Mouse (Mus musculus) MEL (cell line): Measurements from ENCODE around the gene Mettl27. TPM values are rescaled to one million over a fixed set of nuclear protein-coding genes. Genes with fewer than 3 reads are reported as not detected.
A peak's percentile ranks its signal among the peaks of the same experiment; 100 is the strongest.

Experiments used
- DNase-seq: peaks from one replicate; pipeline ENCODE4 v3.0.0; 2011; ENCODE audit warnings: low read depth, low spot score
- H3K27ac ChIP-seq: 2 replicates; pipeline ENCODE4 v1.5.1; 2012; ENCODE audit warnings: low read depth, mild to moderate bottlenecking, control low read depth, low read length, moderate library complexity; ENCODE audit not compliant: control insufficient read depth
- H3K27me3 ChIP-seq, 2 experiments: fragments of 150-350 bp in 1 of 2; sonication (generic) in 1 of 2; 2 replicates each; pipeline ENCODE4 v1.6.1; 2012; ENCODE audit warnings: low read length in 2 of 2, mild to moderate bottlenecking in 2 of 2, improper control_type of control experiment in 1 of 2, moderate library complexity in 1 of 2; ENCODE audit not compliant: insufficient read depth in 2 of 2, control insufficient read depth in 1 of 2
- H3K36me3 ChIP-seq, 2 experiments: 2 replicates each; pipeline ENCODE4 v1.6.1; 2012 to 2014; ENCODE audit warnings: low read length in 2 of 2, improper control_type of control experiment in 1 of 2, inconsistent platforms in 1 of 2, mild to moderate bottlenecking in 1 of 2; ENCODE audit not compliant: insufficient read depth in 2 of 2, control insufficient read depth in 1 of 2
- H3K4me1 ChIP-seq, 2 experiments: fragments of 150-350 bp in 1 of 2; sonication (generic) in 1 of 2; 2 replicates each; pipeline ENCODE4 v1.6.1; 2012; ENCODE audit warnings: low read length in 2 of 2, improper control_type of control experiment in 1 of 2, mild to moderate bottlenecking in 1 of 2; ENCODE audit not compliant: insufficient read depth in 2 of 2, control insufficient read depth in 1 of 2
- H3K4me3 ChIP-seq, 2 experiments: fragments of 150-350 bp in 1 of 2; sonication (generic) in 1 of 2; 2 replicates each; pipeline ENCODE4 v1.5.1; 2012; ENCODE audit warnings: low read depth in 2 of 2, low read length in 2 of 2, mild to moderate bottlenecking in 2 of 2, moderate library complexity in 2 of 2, control low read depth in 1 of 2, improper control_type of control experiment in 1 of 2; ENCODE audit not compliant: control insufficient read depth in 1 of 2, insufficient read depth in 1 of 2
- H3K79me2 ChIP-seq: 2 replicates; pipeline ENCODE4 v1.6.1; 2012; ENCODE audit warnings: mild to moderate bottlenecking, low read length, moderate library complexity; ENCODE audit not compliant: control insufficient read depth, poor library complexity, insufficient read depth
- H3K9ac ChIP-seq: 2 replicates; pipeline ENCODE4 v1.6.1; 2012; ENCODE audit warnings: low read depth, mild to moderate bottlenecking, control low read depth, low read length, moderate library complexity; ENCODE audit not compliant: control insufficient read depth, poor library complexity, severe bottlenecking
- H3K9me3 ChIP-seq: fragments of 150-350 bp; sonication (generic); replicated peaks from 2 replicates; pipeline ENCODE4 v1.6.1; 2012; ENCODE audit warnings: mild to moderate bottlenecking, low read length, improper control_type of control experiment, moderate library complexity; ENCODE audit not compliant: insufficient read depth
- BHLHE40 ChIP-seq: IDR thresholded peaks from 2 replicates; pipeline ENCODE4 v1.6.1; 2012; ENCODE audit warnings: low read depth, mild to moderate bottlenecking, inconsistent platforms, low read length, improper control_type of control experiment, borderline replicate concordance
- CHD2 ChIP-seq: IDR thresholded peaks from 2 replicates; pipeline ENCODE4 v1.6.1; 2011; ENCODE audit warnings: low read length, improper control_type of control experiment
- EP300 ChIP-seq, 2 experiments: IDR thresholded peaks; 2 replicates each; pipeline ENCODE4 v1.6.1; 2011; ENCODE audit warnings: improper control_type of control experiment in 2 of 2, low read length in 2 of 2, low read depth in 1 of 2, mild to moderate bottlenecking in 1 of 2
- GABPA ChIP-seq: IDR thresholded peaks from 2 replicates; pipeline ENCODE4 v1.6.1; 2012; ENCODE audit warnings: low read depth, mild to moderate bottlenecking, inconsistent platforms, low read length, improper control_type of control experiment, moderate library complexity
- GATA1 ChIP-seq: IDR thresholded peaks from 2 replicates; pipeline ENCODE4 v1.6.1; 2011; ENCODE audit warnings: low read depth, low read length, improper control_type of control experiment
- HCFC1 ChIP-seq: IDR thresholded peaks from 2 replicates; pipeline ENCODE4 v1.6.1; 2012; ENCODE audit warnings: low read depth, mild to moderate bottlenecking, inconsistent platforms, low read length, improper control_type of control experiment, moderate library complexity
- JUND ChIP-seq: IDR thresholded peaks from 2 replicates; pipeline ENCODE4 v1.6.1; 2011; ENCODE audit warnings: low read depth, mild to moderate bottlenecking, improper control_type of control experiment, low read length
- KAT2A ChIP-seq: conservative IDR thresholded peaks from 2 replicates; pipeline ENCODE4 v1.6.1; 2012; ENCODE audit warnings: low read depth, low read length, improper control_type of control experiment, inconsistent platforms
- MAFK ChIP-seq: IDR thresholded peaks from 2 replicates; pipeline ENCODE4 v1.6.1; 2011; ENCODE audit warnings: low read depth, mild to moderate bottlenecking, low read length, improper control_type of control experiment, borderline replicate concordance
- MAZ ChIP-seq: IDR thresholded peaks from 2 replicates; pipeline ENCODE4 v1.6.1; 2012; ENCODE audit warnings: low read depth, mild to moderate bottlenecking, inconsistent platforms, low read length, improper control_type of control experiment
- MEF2A ChIP-seq: IDR thresholded peaks from 2 replicates; pipeline ENCODE4 v1.6.1; 2014; ENCODE audit warnings: low read depth, mild to moderate bottlenecking, inconsistent platforms, low read length, improper control_type of control experiment; ENCODE audit not compliant: poor library complexity, insufficient replicate concordance, severe bottlenecking; ENCODE audit errors: extremely low read depth
- MXI1 ChIP-seq: IDR thresholded peaks from 2 replicates; pipeline ENCODE4 v1.6.1; 2011; ENCODE audit warnings: mild to moderate bottlenecking, low read depth, low read length, improper control_type of control experiment
- MYB ChIP-seq: IDR thresholded peaks from 2 replicates; pipeline ENCODE4 v1.6.1; 2011; ENCODE audit warnings: mild to moderate bottlenecking, low read depth, low read length, improper control_type of control experiment
- MYC ChIP-seq: IDR thresholded peaks from 2 replicates; pipeline ENCODE4 v1.6.1; 2011; ENCODE audit warnings: low read depth, mild to moderate bottlenecking, low read length, improper control_type of control experiment, moderate library complexity
- NELFE ChIP-seq: IDR thresholded peaks from 2 replicates; pipeline ENCODE4 v1.6.1; 2011; ENCODE audit warnings: low read depth, low read length, improper control_type of control experiment
- NRF1 ChIP-seq: IDR thresholded peaks from 2 replicates; pipeline ENCODE4 v1.6.1; 2014; ENCODE audit warnings: low read depth, mild to moderate bottlenecking, inconsistent platforms, low read length, improper control_type of control experiment, moderate library complexity; ENCODE audit not compliant: poor library complexity, insufficient read depth, severe bottlenecking
- POLR2A ChIP-seq, 2 experiments: IDR thresholded peaks; 2 replicates each; pipeline ENCODE4 v1.6.1; 2011 to 2012; ENCODE audit warnings: low read length in 2 of 2, mild to moderate bottlenecking in 2 of 2, control low read depth in 1 of 2, improper control_type of control experiment in 1 of 2, low read depth in 1 of 2, moderate library complexity in 1 of 2; ENCODE audit not compliant: control insufficient read depth in 1 of 2, insufficient read depth in 1 of 2, poor library complexity in 1 of 2
- RAD21 ChIP-seq: IDR thresholded peaks from 2 replicates; pipeline ENCODE4 v1.6.1; 2011; ENCODE audit warnings: mild to moderate bottlenecking, low read depth, low read length, improper control_type of control experiment
- RCOR1 ChIP-seq: IDR thresholded peaks from 2 replicates; pipeline ENCODE4 v1.6.1; 2012; ENCODE audit warnings: low read depth, mild to moderate bottlenecking, inconsistent platforms, low read length, improper control_type of control experiment
- SIN3A ChIP-seq: IDR thresholded peaks from 2 replicates; pipeline ENCODE4 v1.6.1; 2012; ENCODE audit warnings: low read length, improper control_type of control experiment, inconsistent platforms
- TAL1 ChIP-seq: IDR thresholded peaks from 2 replicates; pipeline ENCODE4 v1.6.1; 2012; ENCODE audit warnings: mild to moderate bottlenecking, inconsistent platforms, low read length, moderate library complexity, mixed read lengths
- TBP ChIP-seq: IDR thresholded peaks from 2 replicates; pipeline ENCODE4 v1.8.0; 2011; ENCODE audit warnings: low read depth, low read length, improper control_type of control experiment
- TCF12 ChIP-seq: IDR thresholded peaks from 2 replicates; pipeline ENCODE4 v1.6.1; 2014; ENCODE audit warnings: low read depth, mild to moderate bottlenecking, inconsistent platforms, low read length, improper control_type of control experiment, moderate library complexity
- UBTF ChIP-seq: IDR thresholded peaks from 2 replicates; pipeline ENCODE4 v1.6.1; 2012; ENCODE audit warnings: low read depth, mild to moderate bottlenecking, inconsistent platforms, low read length, improper control_type of control experiment, moderate library complexity, borderline replicate concordance; ENCODE audit not compliant: insufficient read depth
- USF1 ChIP-seq: IDR thresholded peaks from 2 replicates; pipeline ENCODE4 v1.6.1; 2014; ENCODE audit warnings: low read depth, mild to moderate bottlenecking, inconsistent platforms, low read length, improper control_type of control experiment, moderate library complexity
- USF2 ChIP-seq, 2 experiments: IDR thresholded peaks; 2 replicates each; pipeline ENCODE4 v1.6.1; 2011 to 2012; ENCODE audit warnings: improper control_type of control experiment in 2 of 2, low read length in 2 of 2, borderline replicate concordance in 1 of 2, inconsistent platforms in 1 of 2, low read depth in 1 of 2, mild to moderate bottlenecking in 1 of 2; ENCODE audit not compliant: insufficient read depth in 1 of 2
- ZC3H11A ChIP-seq: IDR thresholded peaks from 2 replicates; pipeline ENCODE4 v1.6.1; 2012; ENCODE audit warnings: low read depth, mild to moderate bottlenecking, inconsistent platforms, low read length, improper control_type of control experiment
- ZNF384 ChIP-seq: IDR thresholded peaks from 2 replicates; pipeline ENCODE4 v1.6.1; 2012; ENCODE audit warnings: low read depth, mild to moderate bottlenecking, inconsistent platforms, low read length, improper control_type of control experiment
- polyA plus RNA-seq, 2 experiments: library from polyadenylated mRNA; stranded (reverse) in 1 of 2; unstranded in 1 of 2; fragments of >175 nt in 1 of 2; fragments of >200 nt in 1 of 2; gene quantifications; 2 replicates each; pipeline versions ENCODE4 v1.2.1 to v1.2.4; 2012; ENCODE audit warnings: low replicate concordance in 2 of 2, low read depth in 1 of 2; ENCODE audit not compliant: insufficient read length in 2 of 2, insufficient read depth in 1 of 2, missing spikeins in 1 of 2
- total RNA-seq: library from RNA; depleted of rRNA; stranded (reverse); fragments of 300-350 nt; gene quantifications from 2 replicates; pipeline ENCODE4 v1.2.3, GENCODE M21; 2012

The Mettl27 gene
- total and polyA plus RNA-seq, 3 experiments = 0.96 to 3.1 TPM; not detected in 1

- no peaks in the 10 kb centered on the region for H3K27me3 ChIP-seq
- peak overlapping the region; percentile 45 for H3K9ac ChIP-seq
- peak overlapping the region; percentile 45 to 56 for H3K4me3 ChIP-seq
- peak overlapping the region; percentile 91 for H3K27ac ChIP-seq
- TF ChIP-seq NRF1 (no peak), MXI1 (no peak), TAL1 (no peak), USF2 (IDR thresholded peaks at IDR 0.05; ENCODE audit: borderline replicate concordance in 1 of 2, insufficient read depth in 1 of 2, low read depth in 1 of 2, low read length in 2 of 2) (no peak), MAZ (no peak), NELFE (no peak), SIN3A (no peak), GATA1 (no peak), EP300 (IDR thresholded peaks at IDR 0.05; ENCODE audit: low read depth in 1 of 2, low read length in 2 of 2) (no peak), MEF2A (no peak), TCF12 (no peak), RCOR1 (no peak), RAD21 (no peak)
- TF ChIP-seq, all 39 proteins: peak for 0
- Histone ChIP-seq H3K79me2 (0 out of 2 replicates have a peak, but pooled peaks cover 2% of the 10 kb centered on the region), H3K9me3 (no peaks in the 10 kb centered on the region), H3K4me1 (peaks cover 10 to 43% of the 10 kb centered on the region in 2 experiments), H3K36me3 (peaks cover 0 to 35% of the 10 kb centered on the region in 2 experiments; a peak in 2 of 4 replicates)
- peak; percentile 63 for DNase-seq
Observed at GRCm38 (mm10) chr5:134973526-134973925, 41.4 kb downstream of the Mettl27 start.

GRCm38 (mm10) chr5:134974294-134974693 is 42.1 kb downstream of the Mettl27 start:
- Histone ChIP-seq H3K9me3 (no peaks in the 10 kb centered on the region), H3K27ac (peak overlapping the region; percentile 91), H3K4me1 (peaks cover 10 to 43% of the 10 kb centered on the region in 2 experiments), H3K9ac (peak overlapping the region; percentile 45; the same call in 1 of the 2 replicates), H3K4me3 (peak overlapping the region in 1 of 2 experiments; percentile 56; a peak in 1 of 4 replicates), H3K79me2 (0 out of 2 replicates have a peak, but pooled peaks cover 2% of the 10 kb centered on the region), H3K27me3 (no peaks in the 10 kb centered on the region), H3K36me3 (peaks cover 0 to 35% of the 10 kb centered on the region in 2 experiments; a peak in 2 of 4 replicates)
- DNase-seq = peak; percentile 88
- TF ChIP-seq USF1 (no peak), CHD2 (no peak; the same call in 1 of the 2 replicates), BHLHE40 (peak; percentile 95), JUND (0 out of 2 replicates have a peak, but pooled peaks have one; percentile 46), EP300 (IDR thresholded peaks at IDR 0.05; ENCODE audit: low read depth in 1 of 2, low read length in 2 of 2) (peak; percentile 95), UBTF (no peak), TBP (peak; percentile 58; the same call in 1 of the 2 replicates), MYB (peak; percentile 71), RCOR1 (peak; percentile 92), ZNF384 (no peak), MAFK (peak; percentile 39; the same call in 1 of the 2 replicates), SIN3A (peak; percentile 97), MEF2A (0 out of 2 replicates have a peak, but pooled peaks have one; percentile 49), TAL1 (peak; percentile 84), KAT2A (0 out of 2 replicates have a peak, but pooled peaks have one; percentile 33), POLR2A (IDR thresholded peaks at IDR 0.05; ENCODE audit: control insufficient read depth in 1 of 2, insufficient read depth in 1 of 2, low read depth in 1 of 2, low read length in 2 of 2, poor library complexity in 1 of 2) (peak in 1 of 2 experiments; percentile 42; a peak in 1 of 4 replicates), MAZ (no peak; the same call in 1 of the 2 replicates), TCF12 (peak; percentile 96), MXI1 (peak; percentile 74; the same call in 1 of the 2 replicates), MYC (peak; percentile 84), GABPA (no peak), ZC3H11A (0 out of 2 replicates have a peak, but pooled peaks have one; percentile 19), GATA1 (peak; percentile 96), HCFC1 (0 out of 2 replicates have a peak, but pooled peaks have one; percentile 26)
